Mouse (Mus musculus) layer of hippocampus, adult 2 months (tissue): ENCODE results near the gene A930004D18Rik. TPM values are rescaled to one million over a fixed set of nuclear protein-coding genes. Genes with fewer than 3 reads are reported as not detected.

Experiments used
- DNase-seq, 2 experiments: peaks; one replicate each; pipeline ENCODE4 v3.0.0; 2022; ENCODE audit warnings: low spot score in 2 of 2
- H3K27ac ChIP-seq: fragments of 200-600 bp; 2 replicates; pipeline ENCODE4 v1.8.1; 2022
- H3K4me3 ChIP-seq: fragments of 200-600 bp; 2 replicates; pipeline ENCODE4 v1.8.1; 2022; ENCODE audit warnings: mild to moderate bottlenecking
- CTCF ChIP-seq: fragments of 200-600 bp; conservative IDR thresholded peaks from 2 replicates; pipeline ENCODE4 v1.8.1; 2022; ENCODE audit warnings: antibody characterized with exemption, mild to moderate bottlenecking, moderate library complexity
- total RNA-seq, 2 experiments: library from RNA; stranded (reverse); gene quantifications; 2 replicates each; pipeline ENCODE4 v1.2.3; 2021

The A930004D18Rik gene
- total RNA-seq, 2 experiments from 2014 or later, result 4.2 to 4.3 TPM

GRCm38 (mm10) chr2:18058146-18058708 is 20.7 kb upstream of the A930004D18Rik start:
- DNase-seq, result no peak
- no peak for TF ChIP-seq CTCF
- peak overlapping the region; percentile 72 for H3K4me3 ChIP-seq
- H3K27ac ChIP-seq, result peak overlapping the region; percentile 98

- DNase-seq, result peak; percentile 49 to 54
- peak overlapping the region; percentile 98 for H3K27ac ChIP-seq
- no peak for TF ChIP-seq CTCF
- peak overlapping the region; percentile 72 for H3K4me3 ChIP-seq
These were observed 20.0 kb upstream of the A930004D18Rik start for GRCm38 (mm10) chr2:18057336-18058145.

GRCm38 (mm10) chr2:18056786-18057255 is 19.3 kb upstream of the A930004D18Rik start:
- Histone ChIP-seq H3K4me3 (peak overlapping the region; percentile 72), H3K27ac (peak overlapping the region; percentile 98)
- no peak for TF ChIP-seq CTCF
- DNase-seq, result peak; percentile 83 to 93

GRCm38 (mm10) chr2:18055929-18056785 is 18.6 kb upstream of the A930004D18Rik start:
- Histone ChIP-seq H3K4me3 (peak overlapping the region; percentile 70), H3K27ac (peak overlapping the region; percentile 98)
- no peak for TF ChIP-seq CTCF
- peak; percentile 87 for DNase-seq

DNA sequence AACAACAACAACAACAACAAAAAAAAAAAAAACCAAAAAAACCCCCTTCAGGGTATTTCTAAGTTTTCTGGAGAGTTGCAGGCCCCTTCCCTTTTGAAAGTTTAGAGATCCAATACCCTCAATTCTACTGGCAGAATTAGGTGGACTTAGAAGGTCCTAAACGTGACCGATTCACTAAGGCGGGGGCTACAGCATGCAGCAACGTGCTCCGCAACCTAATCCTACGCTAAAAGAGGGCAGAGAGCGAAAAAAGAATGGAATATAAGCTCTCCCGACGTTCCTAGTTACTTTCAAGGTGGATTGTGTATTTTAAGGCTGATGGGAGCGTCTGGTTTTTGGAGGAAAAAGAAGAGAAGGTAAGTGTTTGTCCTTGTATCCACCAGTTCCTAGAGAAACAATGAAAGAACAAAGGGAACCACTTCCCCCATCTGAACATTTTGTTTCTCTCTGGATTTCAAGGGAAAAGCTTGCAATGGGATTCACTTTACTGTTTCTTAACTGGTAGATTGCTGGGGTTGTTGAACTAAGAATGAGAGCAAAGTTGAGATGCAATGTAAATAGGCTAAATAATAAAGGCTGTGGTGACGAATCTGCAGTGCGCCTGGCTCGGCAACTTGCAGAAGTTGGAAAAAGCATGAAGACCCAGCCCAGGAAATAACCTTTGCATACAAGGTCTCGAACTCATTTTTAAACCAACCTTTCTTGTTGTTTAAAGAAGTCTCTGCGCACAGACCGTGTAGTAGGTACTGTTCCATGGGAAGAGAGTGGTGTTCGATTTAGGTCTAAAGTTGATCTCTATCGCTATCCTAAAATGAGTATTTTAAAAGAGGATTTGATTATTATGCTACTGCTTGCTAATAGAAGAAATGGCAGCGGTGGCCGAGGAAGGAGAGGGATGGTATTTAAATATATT is 17.7 kb upstream of the A930004D18Rik start, which contains the start of gene Mllt10:
Mllt10 (plus strand) TSS at position 222 of the 913 bp plus-strand sequence.
- peak within 1 kb of the TSS; percentile 97 for H3K27ac ChIP-seq
- H3K4me3 ChIP-seq, result peak within 1 kb of the TSS; percentile 70
- no peak for TF ChIP-seq CTCF
- no peak for DNase-seq

DNA sequence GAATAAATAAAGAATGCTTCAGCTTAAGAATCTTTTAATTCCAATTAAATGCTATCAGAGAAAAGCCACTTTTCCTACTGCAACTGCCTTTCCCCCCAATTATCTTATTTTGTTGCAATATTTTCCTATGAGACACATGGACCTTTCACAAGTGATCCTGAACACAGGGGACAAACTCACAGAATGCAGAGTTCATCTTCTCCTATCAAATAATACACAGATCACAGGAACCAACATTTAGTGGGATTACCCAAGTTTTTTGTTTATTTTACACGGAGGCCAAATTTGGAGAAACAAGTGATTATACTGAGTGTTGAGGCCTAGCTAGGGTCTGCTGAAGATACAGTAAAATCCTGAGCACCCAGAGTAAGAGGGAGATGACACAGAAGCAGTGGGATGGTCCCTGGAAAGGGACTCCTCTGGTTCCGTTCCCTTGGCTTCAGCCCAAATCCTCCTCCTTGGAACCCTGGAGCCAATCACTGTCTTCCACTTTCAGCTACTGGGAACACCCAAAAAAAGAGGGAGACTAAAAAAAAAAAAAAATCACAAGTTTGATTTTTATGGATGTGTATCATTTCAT is 16.5 kb upstream of the A930004D18Rik start:
- Histone ChIP-seq H3K27ac (no peak overlapping the region; the same call in 1 of the 2 replicates), H3K4me3 (no peak overlapping the region)
- no peak for TF ChIP-seq CTCF
- no peak for DNase-seq

DNA sequence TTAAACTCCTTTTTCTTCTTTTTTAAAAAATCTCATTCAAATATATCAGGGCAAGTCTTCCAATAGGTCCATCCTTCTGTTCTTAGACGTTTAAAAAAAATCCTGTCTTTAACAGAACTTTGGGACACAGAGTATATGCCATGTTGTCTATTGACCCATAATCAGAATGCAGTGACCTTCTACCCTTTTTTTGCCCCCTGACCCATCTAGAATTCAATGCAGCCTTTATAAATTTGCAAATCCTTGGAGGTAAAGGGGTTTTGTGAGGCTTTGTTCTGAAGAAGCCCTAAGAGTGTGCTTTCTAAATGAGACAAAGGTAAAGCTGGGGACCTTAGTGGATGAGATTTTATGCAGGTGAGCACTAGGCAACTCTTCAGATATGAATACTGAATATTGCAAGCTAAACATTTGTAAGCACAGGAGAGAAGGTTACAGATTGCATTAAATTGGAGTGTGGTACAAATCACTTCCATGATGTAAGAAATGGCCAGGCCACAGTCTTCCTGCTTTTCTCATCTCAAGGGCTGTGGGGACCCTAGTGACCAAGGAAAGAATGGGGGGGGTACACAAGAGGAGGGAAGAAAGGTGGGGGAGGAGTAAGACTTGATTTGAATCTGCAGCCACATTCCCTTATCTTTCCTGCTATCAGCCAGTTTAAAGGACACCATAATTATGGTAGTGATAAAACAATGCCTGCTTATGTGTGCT is 15.9 kb upstream of the A930004D18Rik start:
- no peak overlapping the region for H3K27ac ChIP-seq
- no peak for DNase-seq
- no peak overlapping the region for H3K4me3 ChIP-seq
- no peak for TF ChIP-seq CTCF

DNA sequence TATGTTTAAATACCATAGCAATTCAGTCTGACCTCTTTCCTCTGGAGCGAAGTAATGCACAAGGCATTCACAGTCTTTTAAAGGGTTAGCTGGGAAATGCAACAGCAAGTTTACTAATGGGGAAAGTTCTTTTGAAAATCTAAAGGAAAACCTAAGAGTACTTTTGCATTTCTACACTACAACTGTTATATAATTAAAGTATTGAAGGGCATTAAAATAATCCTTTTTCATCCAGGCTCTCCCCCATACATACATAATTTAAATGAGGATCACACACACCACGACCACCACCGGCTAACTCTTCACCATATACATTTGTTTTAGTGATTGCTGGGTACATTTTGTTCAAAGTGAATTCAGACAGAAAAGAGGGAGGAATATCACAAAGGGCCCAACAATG is 15.0 kb upstream of the A930004D18Rik start:
- no peak for TF ChIP-seq CTCF
- Histone ChIP-seq H3K27ac (no peak overlapping the region), H3K4me3 (no peak overlapping the region)
- DNase-seq, result no peak

- no peak overlapping the region for H3K27ac ChIP-seq
- no peak for TF ChIP-seq CTCF
- H3K4me3 ChIP-seq, result no peak overlapping the region
- no peak for DNase-seq
These were observed 14.3 kb upstream of the A930004D18Rik start for GRCm38 (mm10) chr2:18051831-18052170.

GRCm38 (mm10) chr2:18051026-18051830 is 13.7 kb upstream of the A930004D18Rik start:
- H3K27ac ChIP-seq, result peak overlapping the region; percentile 99
- peak overlapping the region; percentile 45; the same call in 1 of the 2 replicates for H3K4me3 ChIP-seq
- no peak for TF ChIP-seq CTCF
- no peak for DNase-seq

- DNase-seq, result no peak
- no peak for TF ChIP-seq CTCF
- H3K27ac ChIP-seq, result peak overlapping the region; percentile 99
- H3K4me3 ChIP-seq, result peak overlapping the region; percentile 45
These were observed 13.0 kb upstream of the A930004D18Rik start for GRCm38 (mm10) chr2:18050541-18050985.
